Mouse (Mus musculus): ENCODE results near the gene Shisa7. TPM values are rescaled to one million over a fixed set of nuclear protein-coding genes. Genes with fewer than 3 reads are reported as not detected.
"Not testable (repeated sequence)": the region's sequence is repeated elsewhere in the genome, so short reads cannot be mapped to it uniquely, and the experiment has no call there.

The Shisa7 gene
- polyA plus RNA-seq, 1 experiment from 2014 or later = 3.3 TPM

DNA sequence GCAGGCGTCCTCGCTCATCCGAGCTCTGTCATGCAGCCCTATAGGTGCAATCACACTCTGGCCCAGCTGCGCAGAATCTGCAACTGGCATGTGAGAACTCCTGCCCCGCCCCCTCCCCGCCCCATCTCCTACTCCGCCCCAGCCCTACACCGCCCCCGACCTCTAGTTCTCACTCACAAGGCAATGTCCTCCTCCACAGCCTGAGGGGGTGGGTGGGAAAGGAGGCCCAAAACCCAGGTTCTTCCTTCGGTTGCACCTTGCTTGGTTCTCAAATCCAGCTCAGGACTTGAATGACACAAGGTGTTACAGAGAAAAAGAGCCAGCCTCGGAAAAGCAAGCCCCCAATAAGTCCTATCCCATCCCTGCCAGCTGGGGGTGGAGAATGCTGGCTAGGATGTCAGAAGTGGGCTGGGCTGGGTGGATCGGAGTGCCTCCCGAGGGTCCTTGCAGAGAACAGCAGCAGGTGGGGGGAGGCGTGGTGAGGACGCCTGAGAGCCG is 1.8 kb downstream of the Shisa7 start:
- 2% methylated on average over 16 of the region's 16 CpGs for WGBS
- Histone ChIP-seq H3K9me3 (no peaks in the 10 kb centered on the region), H3K27me3 (peaks cover 69% of the 10 kb centered on the region), H3K4me3 (peak overlapping the region; percentile 58), H3K4me2 (replicated peaks) (peak overlapping the region; percentile 95), H3K27ac (replicated peaks) (0 out of 2 replicates have a peak overlapping the region, but pooled peaks have one; percentile 7), H3K4me1 (peaks cover 34% of the 10 kb centered on the region), H3K9ac (replicated peaks) (peak overlapping the region; percentile 64; the same call in 1 of the 2 replicates), H3K36me3 (no peaks in the 10 kb centered on the region)
- peak; percentile 50 for ATAC-seq (ENCODE audit: low FRiP score, low read depth)

DNA sequence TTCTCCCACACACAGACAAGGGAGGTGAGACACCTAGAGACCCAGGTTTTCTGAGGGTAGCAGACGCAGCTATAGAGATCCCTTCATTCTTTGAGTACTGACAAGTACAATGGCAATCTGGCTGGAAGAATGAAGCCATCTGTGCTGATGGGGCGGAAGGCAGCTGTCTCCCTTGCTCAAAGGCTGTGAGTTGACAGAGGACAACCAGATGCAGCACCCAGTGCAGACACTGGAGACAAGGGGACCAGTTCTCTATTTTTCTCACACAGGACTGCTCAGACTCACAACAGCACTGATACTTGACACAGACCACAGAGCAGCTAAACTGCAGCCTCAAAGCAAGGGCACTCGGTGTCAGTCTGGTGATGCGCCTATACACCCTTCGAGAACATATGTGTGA is 2.4 kb downstream of the Shisa7 start:
- peak overlapping the region; percentile 95 for H3K4me2 ChIP-seq (replicated peaks)
- peaks cover 75% of the 10 kb centered on the region for H3K27me3 ChIP-seq
- peak overlapping the region; percentile 58; the same call in 1 of the 2 replicates for H3K4me3 ChIP-seq
- 56% methylated on average over 5 of the region's 5 CpGs for WGBS
- H3K9me3 ChIP-seq = no peaks in the 10 kb centered on the region
- H3K4me1 ChIP-seq = peaks cover 34% of the 10 kb centered on the region
- ATAC-seq (ENCODE audit: low FRiP score, low read depth) = no peak
- H3K9ac ChIP-seq (replicated peaks) = 0 out of 2 replicates have a peak overlapping the region, but pooled peaks have one; percentile 64
- no peaks in the 10 kb centered on the region for H3K36me3 ChIP-seq
- H3K27ac ChIP-seq (replicated peaks) = peak overlapping the region; percentile 4; the same call in 1 of the 2 replicates

DNA sequence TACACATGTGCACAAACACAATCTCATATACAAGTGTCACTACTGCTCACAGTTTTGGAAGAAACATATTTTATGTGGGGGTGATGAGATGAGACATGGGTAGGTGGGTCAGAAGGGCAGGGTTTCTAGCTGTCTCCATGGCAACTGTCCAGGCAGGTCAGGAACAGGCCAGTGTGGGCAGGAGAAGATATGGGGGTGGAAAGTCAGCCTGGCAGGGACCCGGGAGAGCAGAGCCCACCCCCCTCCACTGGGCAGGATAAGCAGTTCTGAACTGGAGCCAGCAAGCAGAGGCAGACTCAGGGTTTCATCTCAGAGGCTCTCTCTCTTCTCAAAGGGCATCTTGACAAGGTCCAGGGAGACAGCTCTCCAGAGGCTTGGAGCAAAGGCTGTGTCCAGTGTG is 6.9 kb downstream of the Shisa7 start:
- 10% methylated on average over 1 of the region's 1 CpGs for WGBS
- ATAC-seq (ENCODE audit: low FRiP score, low read depth) = no peak

DNA sequence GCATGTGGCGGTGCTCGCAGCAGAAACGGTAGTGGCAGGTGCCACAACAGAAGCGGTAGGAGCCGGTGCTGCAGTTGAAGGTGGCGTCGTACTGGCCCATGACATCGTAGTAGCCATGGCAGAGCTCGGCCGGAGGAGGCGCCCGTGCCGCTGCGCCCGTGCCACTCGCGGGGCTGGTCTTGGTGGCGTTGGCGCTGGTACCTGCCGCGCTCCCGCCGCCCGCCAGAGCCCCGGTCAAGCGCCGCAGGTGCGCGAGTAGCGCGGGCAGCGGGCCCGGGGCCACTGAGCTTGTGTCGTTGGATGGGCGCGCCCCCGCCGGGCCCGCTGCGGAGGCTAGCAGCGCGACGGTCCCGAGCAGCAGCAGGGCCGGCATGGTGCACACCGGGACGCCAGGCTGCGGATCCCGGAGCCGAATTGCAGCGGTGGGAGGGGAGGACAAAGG is 8.1 kb downstream of the Shisa7 start:
- Histone ChIP-seq H3K4me3 (peak overlapping the region; percentile 54), H3K27me3 (peaks cover 83% of the 10 kb centered on the region)
- under 1% methylated on average over 44 of the region's 51 CpGs for WGBS

More for the DNA sequence above, 6.9 kb downstream of the Shisa7 start:
- peaks cover 21% of the 10 kb centered on the region for H3K4me1 ChIP-seq
- no peak overlapping the region for H3K4me2 ChIP-seq (replicated peaks)
- H3K9ac ChIP-seq (replicated peaks) = no peak overlapping the region
- H3K27me3 ChIP-seq = peaks cover 83% of the 10 kb centered on the region
- H3K9me3 ChIP-seq = no peaks in the 10 kb centered on the region
- no peak overlapping the region for H3K27ac ChIP-seq (replicated peaks)
- H3K4me3 ChIP-seq = no peak overlapping the region
- no peaks in the 10 kb centered on the region for H3K36me3 ChIP-seq

DNA sequence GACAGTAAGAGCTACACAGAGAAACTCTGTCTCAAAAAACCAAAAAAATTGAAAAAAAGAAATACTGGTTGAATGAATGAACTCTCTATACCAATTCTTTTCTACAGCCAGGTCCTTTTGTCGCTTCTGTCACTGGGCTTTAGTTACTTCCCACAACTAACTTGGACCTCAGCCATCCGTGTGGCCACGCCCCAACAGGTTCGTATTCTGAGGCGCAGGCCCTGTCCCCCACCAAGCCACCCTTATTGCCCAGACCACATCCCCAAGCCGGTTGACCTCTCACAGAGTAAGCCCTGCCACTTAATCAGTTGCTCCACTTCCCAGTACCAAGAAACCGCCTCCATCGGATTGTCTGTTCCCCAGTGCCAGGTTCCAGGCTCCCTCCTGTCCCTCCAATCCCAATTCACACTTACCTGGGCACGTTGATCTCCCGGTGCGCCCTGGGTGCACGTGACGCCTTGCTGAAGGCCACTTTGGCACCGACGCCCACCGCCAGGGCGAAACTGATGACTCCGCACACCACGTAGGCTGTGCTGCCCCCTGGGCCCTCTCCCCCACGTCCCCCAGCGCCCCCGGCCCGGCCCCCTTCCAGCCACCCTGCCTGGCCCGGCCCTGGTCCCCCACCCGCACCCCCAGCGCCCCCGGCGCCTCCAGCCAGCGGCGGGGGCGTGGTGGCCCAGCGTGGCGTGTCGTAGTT is 8.7 kb downstream of the Shisa7 start:
- peaks cover 86% of the 10 kb centered on the region for H3K27me3 ChIP-seq
- peak overlapping the region; percentile 54 for H3K4me3 ChIP-seq
- no peaks in the 10 kb centered on the region for H3K9me3 ChIP-seq
- H3K4me2 ChIP-seq (replicated peaks) = peak overlapping the region; percentile 71
- peak overlapping the region; percentile 67 for H3K9ac ChIP-seq (replicated peaks)
- ATAC-seq (ENCODE audit: low FRiP score, low read depth) = peak; percentile 68
- H3K4me1 ChIP-seq = peaks cover 9% of the 10 kb centered on the region
- 5% methylated on average over 34 of the region's 34 CpGs for WGBS
- H3K36me3 ChIP-seq = no peaks in the 10 kb centered on the region
- H3K27ac ChIP-seq (replicated peaks) = peak overlapping the region; percentile 71

More for the DNA sequence above, 8.1 kb downstream of the Shisa7 start:
- H3K36me3 ChIP-seq = no peaks in the 10 kb centered on the region
- H3K27ac ChIP-seq (replicated peaks) = peak overlapping the region; percentile 71
- peak overlapping the region; percentile 67 for H3K9ac ChIP-seq (replicated peaks)
- ATAC-seq (ENCODE audit: low FRiP score, low read depth) = peak; percentile 93
- peak overlapping the region; percentile 71 for H3K4me2 ChIP-seq (replicated peaks)
- H3K9me3 ChIP-seq = no peaks in the 10 kb centered on the region
- peaks cover 9% of the 10 kb centered on the region for H3K4me1 ChIP-seq

DNA sequence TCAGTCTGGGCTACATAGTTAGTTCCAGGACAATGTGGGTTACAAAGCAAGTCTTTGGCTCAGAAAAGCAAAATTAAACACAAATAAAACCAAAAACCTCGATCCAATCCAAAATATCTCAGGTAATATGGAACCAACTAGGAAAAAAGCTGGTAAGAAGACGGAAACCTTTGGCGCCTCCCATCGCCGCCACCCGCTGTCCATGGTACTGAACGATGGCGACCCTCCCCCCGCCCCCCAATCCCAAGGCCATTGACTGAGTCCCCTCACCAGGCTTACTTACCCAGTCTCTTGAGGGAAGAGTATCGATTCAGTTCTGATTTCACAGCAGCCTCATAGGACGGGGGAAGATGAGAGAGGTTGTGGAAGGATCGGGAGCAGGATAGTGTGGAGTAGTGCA is 14.0 kb downstream of the Shisa7 start:
- Histone ChIP-seq H3K36me3 (peaks cover 6% of the 10 kb centered on the region; the same call in 1 of the 2 replicates), H3K4me1 (no peaks in the 10 kb centered on the region), H3K27me3 (peaks cover 65% of the 10 kb centered on the region), H3K27ac (replicated peaks) (no peak overlapping the region), H3K9me3 (no peaks in the 10 kb centered on the region), H3K9ac (replicated peaks) (0 out of 2 replicates have a peak overlapping the region, but pooled peaks have one; percentile 6), H3K4me2 (replicated peaks) (no peak overlapping the region), H3K4me3 (no peak overlapping the region)
- no peak for ATAC-seq (ENCODE audit: low FRiP score, low read depth)
- whole genome bisulfite sequencing = 6% methylated on average over 12 of the region's 12 CpGs

DNA sequence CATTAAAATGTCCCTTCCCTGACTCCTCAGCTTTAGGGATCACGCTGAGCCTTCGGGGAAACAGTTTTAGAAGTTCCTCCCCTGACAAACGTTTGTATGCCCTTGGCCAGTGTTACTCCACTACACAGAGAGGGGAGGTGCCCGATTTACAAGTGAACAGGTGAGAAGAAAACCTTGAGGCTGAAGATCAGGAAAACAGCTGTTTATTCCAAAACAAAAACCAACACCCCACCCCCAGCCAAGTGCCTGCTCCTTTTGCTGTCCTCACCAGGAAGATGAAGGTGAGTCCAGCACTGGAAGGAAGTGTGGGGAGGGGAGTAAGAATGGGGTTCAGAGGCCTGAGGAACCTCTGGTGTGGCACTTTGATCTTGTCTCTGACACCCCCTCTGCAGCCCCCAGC is 19.1 kb downstream of the Shisa7 start:
- 58% methylated on average over 4 of the region's 4 CpGs for WGBS
- H3K27ac ChIP-seq (replicated peaks) = no peak overlapping the region
- H3K4me3 ChIP-seq = no peak overlapping the region
- no peak overlapping the region for H3K9ac ChIP-seq (replicated peaks)
- H3K36me3 ChIP-seq = peaks cover 6% of the 10 kb centered on the region; the same call in 1 of the 2 replicates
- H3K4me1 ChIP-seq = no peaks in the 10 kb centered on the region
- no peak for ATAC-seq (ENCODE audit: low FRiP score, low read depth)
- H3K27me3 ChIP-seq = peaks cover 20% of the 10 kb centered on the region
- H3K4me2 ChIP-seq (replicated peaks) = no peak overlapping the region
- no peaks in the 10 kb centered on the region for H3K9me3 ChIP-seq

DNA sequence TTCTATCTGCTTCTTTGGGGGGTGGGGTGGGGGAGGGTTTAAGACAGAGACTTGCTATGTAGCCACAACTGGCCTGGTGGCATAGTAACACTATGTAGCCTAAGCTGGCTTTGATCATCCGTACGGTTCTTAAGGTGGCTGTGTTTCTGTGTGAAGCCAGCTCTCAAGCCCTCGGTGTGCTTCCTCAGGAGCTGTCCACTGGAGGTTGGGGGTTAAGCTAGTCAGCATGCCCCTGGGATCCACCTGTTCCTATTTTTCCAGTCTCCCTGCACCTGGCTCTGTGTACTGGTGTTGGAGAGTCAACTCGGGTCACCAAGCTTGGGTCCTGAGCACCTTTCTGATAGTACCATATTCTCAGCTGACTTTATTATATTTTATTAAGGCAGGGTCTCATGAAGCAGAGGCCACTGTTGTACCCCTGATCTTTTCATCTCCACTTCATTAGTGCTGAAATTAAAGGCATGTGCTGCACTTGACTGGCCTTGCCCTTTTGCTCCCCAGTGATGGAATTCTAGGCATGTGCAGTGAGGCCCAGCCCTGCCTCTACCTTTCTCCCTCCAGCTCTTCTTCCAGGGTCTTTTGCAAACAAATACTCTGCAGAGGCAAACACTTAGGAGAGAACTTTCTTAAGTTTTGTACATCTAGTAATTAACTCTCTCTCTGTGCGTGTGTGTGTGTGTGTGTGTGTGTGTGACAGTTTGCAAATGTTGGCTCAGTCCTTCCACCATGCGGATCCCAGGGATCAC is 22.2 kb downstream of the Shisa7 start:
- Histone ChIP-seq H3K9me3 (no peaks in the 10 kb centered on the region), H3K4me3 (no peak overlapping the region), H3K4me1 (no peaks in the 10 kb centered on the region), H3K4me2 (replicated peaks) (no peak overlapping the region), H3K9ac (replicated peaks) (no peak overlapping the region), H3K36me3 (no peaks in the 10 kb centered on the region), H3K27me3 (no peaks in the 10 kb centered on the region), H3K27ac (replicated peaks) (no peak overlapping the region)
- WGBS = 71% methylated on average over 6 of the region's 6 CpGs
- ATAC-seq (ENCODE audit: low FRiP score, low read depth) = no peak

DNA sequence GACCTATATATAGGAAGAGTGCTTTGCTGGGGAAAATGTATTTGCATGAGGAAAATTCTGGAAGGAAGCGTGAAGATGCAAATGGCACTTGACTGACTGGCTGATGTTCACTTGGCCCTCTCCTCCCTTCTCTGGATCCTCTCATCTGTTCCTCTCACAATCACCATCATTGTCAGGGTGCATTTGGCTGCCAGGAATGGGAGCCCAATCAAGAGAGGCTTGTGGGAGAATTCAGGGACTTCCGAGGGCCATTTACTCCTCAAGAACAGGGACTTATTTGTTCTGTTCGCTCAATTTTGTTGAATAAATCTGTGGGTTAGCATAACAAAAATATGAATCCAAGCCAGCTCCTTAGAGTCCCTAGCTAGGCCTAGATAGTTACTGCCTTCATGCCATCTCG is 22.8 kb downstream of the Shisa7 start:
- Histone ChIP-seq H3K4me2 (replicated peaks) (no peak overlapping the region), H3K36me3 (no peaks in the 10 kb centered on the region), H3K9me3 (no peaks in the 10 kb centered on the region), H3K27ac (replicated peaks) (no peak overlapping the region), H3K27me3 (no peaks in the 10 kb centered on the region), H3K4me1 (no peaks in the 10 kb centered on the region), H3K9ac (replicated peaks) (no peak overlapping the region), H3K4me3 (no peak overlapping the region)
- 90% methylated on average over 4 of the region's 4 CpGs for WGBS
- no peak for ATAC-seq (ENCODE audit: low FRiP score, low read depth)

DNA sequence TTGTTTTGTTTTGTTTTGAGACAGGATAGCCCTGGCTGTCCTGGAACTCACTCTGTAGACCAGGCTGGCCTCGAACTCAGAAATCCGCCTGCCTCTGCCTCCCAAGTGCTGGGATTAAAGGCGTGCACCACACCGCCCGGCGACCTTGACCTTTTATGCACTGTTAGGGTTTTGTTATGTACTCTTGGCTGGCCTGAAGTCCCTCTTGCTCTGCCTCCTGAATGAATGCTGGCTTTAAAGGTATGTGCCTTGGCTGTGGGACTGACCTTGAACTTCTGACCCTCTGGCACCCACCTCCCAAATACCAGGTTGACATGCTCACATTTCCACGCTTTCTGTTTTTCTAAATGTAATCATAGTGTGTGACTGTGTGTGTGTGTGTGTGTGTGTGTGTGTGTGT is 23.6 kb downstream of the Shisa7 start:
- not testable (repeated sequence) for H3K4me3 ChIP-seq; ATAC-seq (ENCODE audit: low FRiP score, low read depth); H3K36me3 ChIP-seq; H3K27ac ChIP-seq (replicated peaks); H3K27me3 ChIP-seq; H3K9ac ChIP-seq (replicated peaks); H3K9me3 ChIP-seq; H3K4me2 ChIP-seq (replicated peaks); H3K4me1 ChIP-seq
- 82% methylated on average over 7 of the region's 7 CpGs for WGBS

DNA sequence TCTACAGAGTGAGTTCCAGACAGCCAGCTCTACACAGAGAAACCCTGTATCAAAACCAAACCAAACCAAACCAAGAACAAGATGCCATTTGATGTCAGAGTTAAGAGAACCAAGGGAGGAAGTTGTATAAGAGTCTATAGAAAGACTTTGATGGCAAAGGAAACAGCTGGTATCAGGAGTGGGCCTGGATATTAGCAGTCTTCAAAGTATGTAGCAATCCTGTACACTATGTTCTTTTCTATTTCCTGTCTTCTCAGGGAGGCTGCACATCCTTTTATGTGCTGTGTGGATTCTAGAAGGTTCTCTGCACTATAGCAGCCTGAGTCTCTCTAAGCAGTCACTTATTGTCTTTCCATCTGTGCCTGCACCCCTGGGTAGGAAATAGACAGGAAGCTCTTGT is 27.9 kb downstream of the Shisa7 start:
- Histone ChIP-seq H3K9me3 (no peaks in the 10 kb centered on the region), H3K9ac (replicated peaks) (no peak overlapping the region), H3K27ac (replicated peaks) (no peak overlapping the region), H3K4me1 (peaks cover 8% of the 10 kb centered on the region), H3K4me2 (replicated peaks) (no peak overlapping the region), H3K4me3 (no peak overlapping the region), H3K36me3 (no peaks in the 10 kb centered on the region), H3K27me3 (no peaks in the 10 kb centered on the region)
- no peak for ATAC-seq (ENCODE audit: low FRiP score, low read depth)
